16 mouse cellular contexts compared by ENCODE assay signal in genomic region chr3:23298818-23299217, GRCm38 (mm10).
"Had no signal": no experiment of that assay in that cellular context is flagged by ENCODE, and none has a peak within 500 bp of the region (broad histone marks: within the 10 kb centered on the region; RNA-seq: fewer than 3 reads in every experiment).

No protein-coding gene starts in this region.

- H3K27me3 ChIP-seq: neural tube, embryonic 13.5 days; neural tube, embryonic 15.5 days; stomach, embryonic 15.5 days had no signal

- H3K9me3 ChIP-seq: neural tube, embryonic 13.5 days; neural tube, embryonic 15.5 days; stomach, embryonic 15.5 days had no signal

- H3K4me2 ChIP-seq: neural tube, embryonic 13.5 days; neural tube, embryonic 15.5 days; stomach, embryonic 15.5 days had no signal

- DNase-seq: retina, postnatal 1 day; right cerebral cortex, adult 18-20 months; right cerebral cortex, postnatal 14 days; right cerebral cortex, postnatal 25 days; right cerebral cortex, postnatal 4 days; spleen, adult 18-20 months; thymus, adult 18-20 months; thymus, adult 2 months; thymus, postnatal 14 days; thymus, postnatal 25 days; thymus, postnatal 36 days; thymus, postnatal 4 days had no signal

- H3K9ac ChIP-seq: neural tube, embryonic 13.5 days; neural tube, embryonic 15.5 days; stomach, embryonic 15.5 days had no signal

- H3K4me1 ChIP-seq: neural tube, embryonic 13.5 days; neural tube, embryonic 15.5 days; stomach, embryonic 15.5 days had no signal

- H3K36me3 ChIP-seq: neural tube, embryonic 13.5 days; neural tube, embryonic 15.5 days; stomach, embryonic 15.5 days had no signal

- H3K27ac ChIP-seq: neural tube, embryonic 13.5 days; neural tube, embryonic 15.5 days; stomach, embryonic 15.5 days; stomach, postnatal 0 days had no signal

- H3K4me3 ChIP-seq: neural tube, embryonic 13.5 days; neural tube, embryonic 15.5 days; stomach, embryonic 15.5 days had no signal
